Mouse (Mus musculus): ENCODE measurements at regions not wholly inside any gene's neighbourhood (a gene's known extent, or its start where the extent isn't known, plus 50 kb on each side); places are given as distances from the start of the nearest gene placed in this dataset.

DNA sequence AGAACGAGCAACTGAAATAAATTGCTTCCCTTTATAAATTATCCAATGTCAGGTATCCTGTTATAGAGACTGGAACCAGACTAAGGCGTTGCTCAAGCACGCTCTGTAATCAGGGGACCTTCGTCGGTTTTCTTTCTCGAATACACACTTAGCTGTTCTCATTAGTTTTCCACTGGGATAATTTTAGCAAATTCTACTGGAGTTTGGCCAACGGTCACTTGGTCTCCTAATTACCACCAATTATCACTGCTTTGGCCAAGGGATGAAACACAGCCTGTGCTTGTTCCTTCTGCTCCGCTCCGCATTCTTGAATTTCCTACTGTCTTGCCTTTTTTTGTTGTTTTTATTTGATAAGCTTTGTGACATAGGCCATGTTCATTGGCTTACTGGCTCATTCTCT is 191.1 kb upstream of the Topaz1 start:
- no peak for DNase-seq (ENCODE audit: extremely low spot score in 1 of 2, low spot score in 1 of 2)

DNA sequence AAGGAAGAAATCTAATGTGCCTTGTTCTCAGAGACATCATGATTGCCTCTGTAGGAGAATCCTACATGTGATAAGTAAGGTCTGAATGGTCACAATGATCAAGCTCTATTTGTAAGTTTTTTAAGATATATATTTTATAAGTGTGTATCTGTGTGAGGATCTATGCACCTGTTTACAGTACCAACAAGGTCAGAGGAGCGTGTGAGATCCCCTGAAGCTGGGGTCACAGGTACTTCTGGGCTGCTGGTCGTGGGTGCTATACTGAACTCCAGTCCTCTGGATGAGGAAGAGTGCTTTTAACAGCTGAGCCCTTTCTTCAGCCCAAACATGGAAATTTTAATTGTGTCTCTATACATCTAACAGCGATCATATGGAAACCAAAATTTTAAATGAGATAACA is 181.1 kb upstream of the Topaz1 start:
- no peak for DNase-seq (ENCODE audit: extremely low spot score in 1 of 2, low spot score in 1 of 2)

DNA sequence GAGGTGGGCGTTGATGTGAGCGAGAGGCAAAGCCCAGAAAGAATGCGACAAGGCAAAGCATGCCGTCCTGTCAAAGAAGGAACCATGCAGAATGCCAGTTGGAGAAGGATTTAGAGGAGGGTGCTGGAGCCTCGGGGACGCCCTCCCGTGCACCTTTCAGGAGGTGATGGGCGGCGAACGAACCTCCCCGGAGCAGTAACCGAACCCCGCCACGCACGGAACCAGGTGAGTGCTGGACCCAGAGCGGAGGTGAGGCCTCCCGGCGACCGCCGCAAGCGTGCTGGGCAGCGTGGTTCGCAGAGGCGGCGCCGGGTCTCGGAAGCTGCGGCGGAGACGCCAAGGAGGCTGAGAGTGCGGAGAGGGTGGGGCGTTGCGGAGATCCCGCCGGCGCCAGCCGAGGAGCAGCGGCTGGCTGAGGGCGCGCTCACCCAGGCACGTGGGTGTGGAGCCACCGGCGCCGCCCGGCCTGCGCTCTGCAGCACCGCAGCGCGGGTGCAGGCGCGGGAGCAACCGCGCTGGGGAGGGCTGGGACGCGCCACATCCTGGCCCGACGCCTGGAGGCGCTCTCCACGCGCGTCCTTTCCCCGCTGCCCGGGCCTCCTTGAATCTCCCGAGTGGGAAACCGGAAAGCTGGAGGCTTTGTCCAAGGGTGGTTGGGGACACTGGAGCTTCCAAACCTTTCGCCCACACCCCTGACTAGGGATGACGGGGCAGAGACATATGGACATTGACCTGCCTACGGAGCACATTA is 178.3 kb upstream of the Topaz1 start:
- DNase-seq (ENCODE audit: extremely low spot score in 1 of 2, low spot score in 1 of 2): peak in 1 of 2 experiments; percentile 71

DNA sequence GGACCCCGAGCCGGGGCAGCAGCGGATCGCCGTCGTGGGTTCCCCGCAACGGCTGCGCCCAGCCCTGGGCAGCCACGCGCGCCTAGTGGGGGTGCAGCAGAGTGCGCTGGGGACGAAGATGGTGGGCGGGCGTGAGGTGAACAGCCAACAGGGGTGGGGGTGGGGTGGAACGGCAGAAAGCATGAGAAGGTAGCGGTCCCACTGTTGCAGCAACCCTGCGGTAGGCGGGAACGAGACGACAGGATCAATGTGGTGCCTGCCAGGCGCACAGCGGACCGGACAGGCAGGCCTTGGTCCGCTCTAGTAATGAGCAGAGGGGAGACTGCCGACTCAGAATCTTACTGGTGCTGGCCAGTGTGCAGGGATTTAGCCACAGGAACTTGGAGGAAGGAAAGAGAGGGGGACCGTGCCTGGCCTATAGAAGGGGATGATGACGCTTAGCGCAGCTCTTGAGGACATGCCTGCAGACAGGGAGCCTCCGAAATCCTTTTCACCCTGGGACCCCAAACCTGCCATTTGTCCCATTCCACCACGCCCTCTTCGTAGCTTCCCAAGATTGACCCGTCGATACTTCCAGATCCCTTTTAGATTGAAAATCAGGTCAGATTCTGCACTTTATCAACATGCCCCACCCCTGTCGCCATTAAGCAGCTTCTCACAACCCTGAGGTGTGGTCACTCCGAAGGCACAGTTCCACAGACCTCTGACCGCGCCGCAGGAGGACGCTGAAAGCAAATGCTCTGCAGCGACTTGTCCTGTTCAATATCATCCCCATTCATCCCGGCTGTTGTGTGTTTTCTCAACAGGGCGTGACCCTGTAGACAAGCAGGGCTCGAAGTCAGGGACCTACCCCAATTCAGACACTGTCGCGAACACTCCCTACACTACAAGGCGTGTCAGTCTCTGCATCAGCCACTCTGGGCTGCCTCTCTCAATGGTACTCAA is 177.4 kb upstream of the Topaz1 start:
- peak in 1 of 2 experiments; percentile 13 for DNase-seq (ENCODE audit: extremely low spot score in 1 of 2, low spot score in 1 of 2)

DNA sequence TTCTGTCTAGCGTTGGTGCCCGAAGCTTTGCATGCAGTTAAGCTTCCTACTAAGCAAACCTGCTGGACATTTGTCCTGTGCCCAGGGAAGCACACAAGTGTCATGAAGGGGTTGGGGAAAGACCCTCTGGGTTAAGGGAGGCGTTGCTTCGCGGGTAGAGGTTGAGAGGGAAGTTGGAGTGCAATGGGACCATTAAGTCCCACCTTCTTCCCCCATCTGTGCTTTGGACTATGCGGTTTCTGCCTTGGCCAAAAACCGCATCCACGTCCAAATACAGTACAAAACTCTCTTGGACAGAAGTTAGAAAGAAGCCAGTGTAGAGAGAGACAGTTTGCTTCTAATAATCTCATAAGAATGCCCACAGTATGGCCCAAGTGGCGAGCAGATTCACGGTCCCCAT is 176.1 kb upstream of the Topaz1 start:
- DNase-seq (ENCODE audit: extremely low spot score in 1 of 2, low spot score in 1 of 2): peak in 1 of 2 experiments; percentile 2

DNA sequence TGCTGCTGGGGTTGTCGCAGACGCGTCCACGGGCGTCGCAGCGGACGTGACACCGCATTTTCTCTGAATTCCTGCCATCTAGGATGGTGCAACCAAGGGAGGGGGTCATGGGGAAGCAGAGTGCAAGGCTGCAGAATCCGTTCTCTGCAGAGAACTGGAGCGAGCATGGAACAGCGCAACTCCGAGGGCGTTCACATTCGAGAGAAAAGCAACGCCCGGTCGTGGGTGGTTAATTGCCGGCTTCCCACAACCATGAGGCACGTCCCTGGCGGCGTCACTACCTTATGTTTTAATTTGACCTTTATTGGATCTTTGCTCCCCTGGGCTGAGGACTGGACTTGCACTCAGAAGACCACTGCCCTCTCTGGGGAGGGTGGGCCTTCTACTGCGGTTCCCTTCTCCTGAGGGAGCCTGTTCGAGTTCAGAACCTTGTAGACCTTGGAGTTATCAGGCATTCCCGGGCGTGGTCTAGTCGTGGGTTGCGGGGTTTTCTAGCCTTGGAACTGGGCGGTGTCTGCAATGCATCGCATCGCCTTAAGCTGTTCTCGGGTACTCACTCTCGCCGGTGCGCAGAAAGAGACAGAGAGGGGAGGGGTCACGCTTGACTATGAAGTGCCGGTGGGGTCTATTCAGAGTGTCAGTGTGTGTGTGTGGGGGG is 175.6 kb upstream of the Topaz1 start:
- peak in 1 of 2 experiments; percentile 57 for DNase-seq (ENCODE audit: extremely low spot score in 1 of 2, low spot score in 1 of 2)

DNA sequence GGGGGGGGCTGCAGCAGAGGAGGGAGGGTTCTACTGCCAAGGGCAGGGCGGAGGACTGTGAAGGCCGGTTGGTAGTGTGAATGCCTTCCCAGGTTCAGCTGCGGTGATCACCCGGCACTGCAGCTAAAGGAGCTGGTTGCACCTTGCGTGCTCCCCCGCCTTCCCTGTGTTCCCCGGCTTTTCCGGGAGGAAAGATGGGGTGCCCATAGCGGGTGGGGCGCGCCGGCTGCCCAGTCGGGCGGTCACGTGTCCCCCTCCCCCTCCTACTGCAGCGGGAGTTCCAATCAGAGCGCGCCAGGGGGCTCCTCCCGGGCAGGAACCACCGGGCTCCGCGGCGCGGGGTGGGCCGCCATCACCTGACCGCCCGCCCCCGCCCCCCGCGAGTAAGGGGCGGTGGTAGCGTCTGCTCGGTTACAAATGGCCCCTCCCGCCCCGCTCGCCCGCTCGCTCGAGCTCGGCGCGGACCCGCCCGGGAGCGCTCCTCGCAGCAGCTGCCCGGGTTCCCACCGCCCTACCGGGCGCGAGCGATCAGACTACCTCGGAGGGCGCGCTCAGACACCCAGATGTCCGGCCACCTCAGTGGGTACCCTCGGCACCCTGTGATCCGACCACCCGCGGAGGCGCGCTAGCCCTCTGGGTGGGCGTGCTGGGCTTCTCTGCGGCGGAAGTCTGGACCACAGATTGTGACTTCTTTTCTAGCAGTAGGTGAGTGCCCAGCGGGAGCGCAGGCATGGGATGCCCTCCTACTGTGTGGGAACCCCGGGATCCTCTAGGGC is 174.9 kb upstream of the Topaz1 start:
- peak; percentile 90 to 97 for DNase-seq (ENCODE audit: extremely low spot score in 1 of 2, low spot score in 1 of 2)

DNA sequence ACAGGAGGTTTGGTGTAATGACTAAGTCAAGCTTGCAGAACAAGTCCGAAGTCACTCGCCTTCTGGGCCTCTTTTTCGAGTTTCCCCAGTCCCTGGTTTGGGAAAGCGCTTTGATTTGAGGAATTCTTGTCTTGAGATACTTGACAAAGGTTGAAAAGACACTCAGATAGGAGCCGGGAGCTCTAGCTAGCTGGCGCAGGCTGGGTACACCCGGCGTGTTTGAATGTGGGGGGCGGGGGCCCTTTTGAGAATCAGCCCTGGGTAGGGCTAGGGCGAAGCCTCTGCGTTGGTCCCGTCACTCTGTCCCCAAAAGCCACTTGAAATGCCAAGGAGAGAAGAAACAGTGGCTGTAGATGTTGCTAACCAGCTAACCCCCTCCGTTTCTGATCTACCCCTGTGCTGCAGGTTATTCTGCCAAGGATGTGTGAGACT is 174.3 kb upstream of the Topaz1 start:
- peak in 1 of 2 experiments; percentile 61 for DNase-seq (ENCODE audit: extremely low spot score in 1 of 2, low spot score in 1 of 2)

DNA sequence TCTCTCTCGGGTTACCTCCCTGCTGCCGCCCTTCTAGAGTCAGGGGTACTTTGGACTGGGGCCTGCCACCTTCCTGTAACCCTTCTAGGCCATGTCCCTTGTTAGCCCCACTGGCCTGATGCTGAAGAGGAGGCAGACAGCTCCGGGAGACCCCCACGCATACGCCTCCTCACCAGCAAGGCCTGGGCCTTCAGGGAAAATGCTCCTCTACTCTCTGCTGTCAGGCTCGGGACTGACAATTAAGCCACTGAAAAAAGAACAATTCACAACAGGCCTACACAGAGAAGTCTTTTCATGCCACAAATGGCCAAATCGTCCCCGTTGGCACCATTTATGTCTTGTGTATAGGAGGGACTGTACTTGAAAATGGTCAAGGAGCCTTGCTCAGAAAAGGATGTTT is 161.9 kb upstream of the Topaz1 start:
- no peak for DNase-seq (ENCODE audit: extremely low spot score in 1 of 2, low spot score in 1 of 2)

DNA sequence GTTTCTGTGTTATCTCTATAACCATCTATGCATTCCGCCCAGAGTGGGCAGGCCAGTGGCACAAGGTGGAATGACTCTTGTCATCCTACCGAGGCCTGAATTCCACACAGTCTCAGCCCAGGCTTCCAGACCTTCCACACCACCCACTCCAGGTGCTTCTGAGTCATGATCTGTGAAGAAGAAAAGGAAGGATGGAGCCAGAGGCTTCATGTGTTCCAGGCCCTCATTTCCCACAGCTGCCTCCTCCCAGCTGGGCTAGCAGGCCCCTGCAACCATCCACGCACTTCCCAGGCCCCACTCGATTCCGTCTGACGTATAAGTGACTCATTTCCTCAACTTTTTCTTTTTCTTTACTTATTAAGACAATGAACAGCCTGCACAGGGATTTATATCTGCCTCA is 160.7 kb upstream of the Topaz1 start:
- no peak for DNase-seq (ENCODE audit: extremely low spot score in 1 of 2, low spot score in 1 of 2)

DNA sequence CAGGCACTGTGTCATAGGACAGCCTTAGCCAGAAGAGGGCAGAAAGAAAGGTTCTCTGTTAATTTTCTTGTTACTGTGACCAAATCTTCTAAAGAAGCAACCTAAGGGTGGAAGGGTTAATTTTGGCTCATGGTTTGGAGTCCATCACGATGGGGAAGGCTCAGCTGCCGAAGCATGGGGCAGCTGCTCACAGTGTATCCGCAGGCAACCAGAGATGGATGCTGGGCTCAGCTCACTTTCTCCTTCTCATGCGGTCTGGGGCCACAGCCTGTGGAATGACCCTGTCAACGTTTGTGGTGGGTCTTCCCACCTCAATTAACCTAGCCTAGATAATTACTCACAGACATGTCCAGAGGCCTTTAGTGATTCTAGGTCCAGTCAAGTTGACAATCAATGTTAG is 160.2 kb upstream of the Topaz1 start:
- DNase-seq (ENCODE audit: extremely low spot score in 1 of 2, low spot score in 1 of 2): no peak

DNA sequence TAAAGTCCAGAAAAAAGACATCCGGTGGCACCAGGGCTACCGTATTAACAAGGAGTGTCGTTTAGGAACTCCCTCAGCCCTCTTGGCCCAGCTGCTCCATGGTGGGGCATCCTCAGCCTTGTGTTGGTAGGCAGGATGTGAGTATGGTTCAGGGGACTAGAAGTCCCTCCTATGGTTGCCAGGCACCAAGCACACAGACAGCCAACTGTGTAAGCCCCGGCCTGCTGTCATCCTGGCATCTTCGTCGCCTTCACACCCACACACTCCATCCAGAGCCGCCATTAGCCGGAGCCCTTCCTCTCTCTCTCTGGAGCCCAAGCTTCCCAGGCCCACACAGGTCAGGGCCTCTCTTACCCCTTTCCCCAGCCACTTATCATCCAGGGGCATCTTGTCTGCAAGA is 158.9 kb upstream of the Topaz1 start:
- DNase-seq (ENCODE audit: extremely low spot score in 1 of 2, low spot score in 1 of 2): no peak

DNA sequence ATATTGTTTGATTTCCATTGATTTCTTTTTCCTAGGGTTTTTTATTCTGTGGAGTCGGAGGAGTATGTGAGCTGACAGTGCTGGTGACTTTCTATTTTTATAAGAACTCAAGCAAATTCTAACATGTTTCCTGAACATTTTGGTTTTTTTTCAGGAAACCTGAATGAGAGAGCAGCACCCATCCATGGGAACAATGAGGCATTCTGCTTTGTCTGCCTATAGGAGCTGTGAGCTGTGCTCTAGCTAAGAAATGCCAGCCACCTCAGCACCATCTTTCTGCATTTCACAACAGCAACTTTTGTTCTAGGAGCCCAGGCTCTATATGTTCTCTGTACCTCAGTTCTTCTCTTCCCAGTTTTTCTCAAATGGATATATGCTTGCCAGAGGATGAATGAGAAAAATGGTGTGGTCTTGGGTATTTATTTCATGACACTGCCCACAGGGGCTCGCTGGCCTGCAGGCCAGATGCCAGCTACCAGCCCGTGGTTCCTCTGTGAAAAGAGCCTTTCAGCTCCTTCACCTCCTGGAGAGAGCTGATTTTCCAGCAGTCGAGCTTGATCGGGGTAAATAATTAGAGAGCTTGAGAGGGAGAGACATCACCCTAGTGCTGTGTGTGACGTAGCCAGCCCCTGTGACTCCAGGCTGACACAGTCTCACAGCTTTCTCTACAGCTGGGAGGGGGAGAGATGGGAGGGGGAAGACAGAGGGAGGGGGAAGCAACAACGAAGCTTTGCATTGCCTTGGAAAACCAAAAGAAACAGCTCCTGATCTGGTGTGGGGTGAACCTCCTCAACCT is 154.1 kb upstream of the Topaz1 start:
- no peak for DNase-seq (ENCODE audit: extremely low spot score in 1 of 2, low spot score in 1 of 2)

DNA sequence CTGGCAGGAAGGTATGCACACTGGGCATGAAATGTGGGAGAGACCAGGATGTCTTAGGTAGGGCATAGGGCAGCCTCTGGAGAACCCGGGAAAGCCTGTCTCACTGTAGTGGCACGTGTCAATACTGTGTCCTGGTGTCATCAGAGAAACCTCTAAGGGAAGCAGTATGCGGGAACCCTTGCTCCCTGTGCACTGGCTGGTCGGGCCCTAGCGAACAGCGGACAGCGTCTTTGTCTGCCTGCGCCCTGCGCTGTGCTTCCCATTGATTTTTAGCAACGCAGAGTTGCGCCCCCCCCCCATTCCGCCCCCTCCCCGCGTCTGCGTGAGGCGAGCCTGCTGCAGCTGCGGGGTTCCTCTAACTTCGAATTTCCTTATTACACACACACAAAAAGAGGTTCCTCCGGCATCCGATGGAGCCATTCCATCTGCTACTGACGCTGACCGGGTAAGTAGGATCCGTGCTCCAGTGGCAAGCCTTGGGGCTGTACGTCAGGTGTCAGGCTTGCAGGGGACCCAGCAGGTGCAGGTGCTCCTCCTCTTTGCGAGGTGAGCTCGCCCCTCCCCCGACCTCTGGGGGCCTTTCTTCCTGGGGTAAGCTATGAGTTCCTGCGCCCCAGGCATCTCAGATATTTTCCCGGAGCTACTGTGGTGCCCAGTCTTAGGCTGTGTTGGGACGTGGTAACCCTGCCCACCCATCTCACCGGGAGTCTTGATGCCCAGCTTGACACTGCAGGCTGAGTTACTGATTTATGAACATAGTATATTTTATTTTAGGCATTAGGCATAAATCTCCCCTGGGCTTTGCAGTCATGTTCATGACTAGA is 151.8 kb upstream of the Topaz1 start:
- DNase-seq (ENCODE audit: extremely low spot score in 1 of 2, low spot score in 1 of 2): no peak

DNA sequence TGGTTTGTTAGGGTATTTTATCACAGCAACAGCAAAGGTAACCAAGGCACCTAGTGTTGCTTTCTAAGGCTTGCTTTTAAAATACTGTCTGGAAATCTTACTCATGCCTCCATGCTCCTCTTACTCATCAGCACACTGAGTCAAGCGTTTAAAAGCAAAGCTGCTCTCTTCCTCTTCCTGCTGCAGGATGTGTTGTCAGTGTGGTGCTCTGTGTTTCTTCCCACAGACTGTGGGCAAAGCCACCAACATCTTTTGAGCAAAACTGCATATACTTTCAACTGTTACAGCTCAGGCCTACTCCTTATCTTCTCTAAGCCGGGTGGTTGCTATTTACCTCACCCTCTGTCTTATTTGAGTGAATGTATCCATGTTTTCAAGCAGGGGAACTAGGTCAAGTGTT is 144.0 kb upstream of the Topaz1 start:
- peak in 1 of 2 experiments; percentile 62 for DNase-seq (ENCODE audit: extremely low spot score in 1 of 2, low spot score in 1 of 2)

DNA sequence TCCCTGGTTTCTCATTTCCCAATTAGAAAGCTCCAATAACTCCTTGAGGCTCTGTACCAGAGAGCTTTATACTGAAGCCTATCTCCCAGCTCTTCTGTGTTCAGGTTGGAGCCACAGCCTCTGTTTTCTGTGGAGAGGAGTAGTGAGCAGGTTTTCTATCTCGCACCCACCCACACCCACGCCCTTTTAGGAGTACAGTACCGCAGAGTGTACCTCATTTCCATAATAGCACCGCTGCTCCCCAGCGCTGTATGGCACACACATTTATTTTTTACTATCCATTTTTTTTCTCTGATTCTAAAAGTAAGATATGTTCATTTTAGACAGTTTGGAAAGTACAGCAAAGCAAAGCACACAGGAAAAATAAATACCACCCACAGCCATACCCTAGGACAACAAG is 137.5 kb upstream of the Topaz1 start:
- peak; percentile 79 to 82 for DNase-seq (ENCODE audit: extremely low spot score in 1 of 2, low spot score in 1 of 2)

DNA sequence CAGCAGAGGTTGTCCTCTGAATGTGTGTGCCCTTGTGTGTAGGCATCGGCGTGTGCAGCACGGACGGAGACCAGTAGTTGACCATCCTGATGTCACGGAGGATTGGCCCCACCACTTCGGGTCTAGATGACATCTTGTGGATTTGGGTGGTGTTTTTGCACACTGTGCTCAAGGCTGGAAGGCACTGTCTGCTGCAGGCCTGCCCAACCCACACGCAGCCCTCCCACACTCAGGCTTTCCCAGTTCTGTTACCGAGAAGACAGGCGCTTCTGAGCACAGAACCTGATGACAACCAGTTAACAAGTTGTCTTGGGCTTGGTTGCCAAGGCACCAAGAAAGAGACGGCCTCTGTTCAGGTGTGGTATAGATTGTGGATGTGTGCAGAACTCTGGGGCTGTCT is 136.2 kb upstream of the Topaz1 start:
- DNase-seq (ENCODE audit: extremely low spot score in 1 of 2, low spot score in 1 of 2): peak; percentile 84

DNA sequence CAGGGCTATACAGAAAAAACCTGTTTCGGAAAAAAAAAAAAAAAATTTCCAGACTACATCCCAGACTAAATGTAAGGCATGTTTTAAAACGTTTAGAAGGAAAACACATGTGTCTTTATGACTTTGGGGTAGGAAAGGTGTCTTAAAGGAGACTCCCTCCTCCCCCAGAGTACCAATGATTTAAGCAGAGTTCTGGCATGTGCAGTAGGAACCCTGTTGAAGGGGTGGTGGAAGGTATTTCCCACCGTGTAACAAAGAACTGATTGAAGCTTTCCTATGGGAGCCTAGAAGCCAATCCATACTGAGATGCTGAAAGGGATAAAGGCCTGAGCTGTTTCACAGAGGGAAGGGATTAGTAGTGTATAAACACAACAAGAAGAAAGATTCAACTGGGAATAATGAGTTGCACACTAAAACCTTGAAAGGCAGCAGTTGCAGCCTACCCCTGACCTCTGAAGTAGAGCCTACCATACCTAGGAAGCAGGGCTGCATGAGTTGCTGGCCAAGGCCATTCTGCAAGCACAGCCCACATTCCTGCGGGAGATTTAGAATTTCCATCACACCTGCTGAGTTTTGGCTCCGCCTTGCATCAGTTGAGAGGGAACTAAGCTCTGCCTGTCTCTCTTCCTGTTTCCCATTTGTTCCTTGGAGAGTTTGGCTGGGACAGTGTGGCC is 132.4 kb upstream of the Topaz1 start:
- no peak for DNase-seq (ENCODE audit: extremely low spot score in 1 of 2, low spot score in 1 of 2)

All from frontal cortex, adult 2 months (tissue).